Mouse (Mus musculus): Measurements from ENCODE around the gene Pak4.

Pak4 gene

GRCm38 (mm10) chr7:28591862-28592261 is 6.1 kb downstream of the Pak4 start:
- in situ Hi-C loops (cut with MboI; ENCODE audit: low sequenced_read_pairs), result no loop called here

- in situ Hi-C loops (cut with MboI; ENCODE audit: low sequenced_read_pairs), result no loop called here
These were observed 10.3 kb downstream of the Pak4 start for GRCm38 (mm10) chr7:28587644-28588043.

GRCm38 (mm10) chr7:28586663-28587411 is 11.1 kb downstream of the Pak4 start:
- in situ Hi-C loops (cut with MboI; ENCODE audit: low sequenced_read_pairs), result no loop called here

GRCm38 (mm10) chr7:28585001-28585400 is 13.0 kb downstream of the Pak4 start:
- in situ Hi-C loops (cut with MboI; ENCODE audit: low sequenced_read_pairs), result no loop called here

GRCm38 (mm10) chr7:28584468-28584867 is 13.5 kb downstream of the Pak4 start:
- in situ Hi-C loops (cut with MboI; ENCODE audit: low sequenced_read_pairs), result no loop called here

- in situ Hi-C loops (cut with MboI; ENCODE audit: low sequenced_read_pairs), result no loop called here
These were observed 14.2 kb downstream of the Pak4 start for GRCm38 (mm10) chr7:28583570-28584344.

- in situ Hi-C loops (cut with MboI; ENCODE audit: low sequenced_read_pairs), result no loop called here
These were observed 15.1 kb downstream of the Pak4 start for GRCm38 (mm10) chr7:28582841-28583240.

- in situ Hi-C loops (cut with MboI; ENCODE audit: low sequenced_read_pairs), result no loop called here
These were observed 16.3 kb downstream of the Pak4 start for GRCm38 (mm10) chr7:28581721-28582120.

GRCm38 (mm10) chr7:28579826-28580225 is 18.2 kb downstream of the Pak4 start:
- in situ Hi-C loops (cut with MboI; ENCODE audit: low sequenced_read_pairs), result no loop called here

- in situ Hi-C loops (cut with MboI; ENCODE audit: low sequenced_read_pairs), result no loop called here
These were observed 19.4 kb downstream of the Pak4 start for GRCm38 (mm10) chr7:28578543-28579053.

GRCm38 (mm10) chr7:28577826-28578542 is 20.0 kb downstream of the Pak4 start:
- in situ Hi-C loops (cut with MboI; ENCODE audit: low sequenced_read_pairs), result no loop called here

GRCm38 (mm10) chr7:28576271-28576914 is 21.6 kb downstream of the Pak4 start:
- in situ Hi-C loops (cut with MboI; ENCODE audit: low sequenced_read_pairs), result no loop called here

- in situ Hi-C loops (cut with MboI; ENCODE audit: low sequenced_read_pairs), result no loop called here
These were observed 22.4 kb downstream of the Pak4 start for GRCm38 (mm10) chr7:28575597-28575996.

- in situ Hi-C loops (cut with MboI; ENCODE audit: low sequenced_read_pairs), result no loop called here
These were observed 24.7 kb downstream of the Pak4 start for GRCm38 (mm10) chr7:28573236-28573635.

GRCm38 (mm10) chr7:28572689-28573088 is 25.3 kb downstream of the Pak4 start:
- in situ Hi-C loops (cut with MboI; ENCODE audit: low sequenced_read_pairs), result no loop called here

GRCm38 (mm10) chr7:28570982-28571682 is 26.9 kb downstream of the Pak4 start:
- in situ Hi-C loops (cut with MboI; ENCODE audit: low sequenced_read_pairs), result no loop called here

- in situ Hi-C loops (cut with MboI; ENCODE audit: low sequenced_read_pairs), result no loop called here
These were observed 27.5 kb downstream of the Pak4 start for GRCm38 (mm10) chr7:28570291-28570981.

- in situ Hi-C loops (cut with MboI; ENCODE audit: low sequenced_read_pairs), result no loop called here
These were observed 29.7 kb downstream of the Pak4 start for GRCm38 (mm10) chr7:28568253-28568652.

GRCm38 (mm10) chr7:28567539-28567938 is 30.4 kb downstream of the Pak4 start:
- in situ Hi-C loops (cut with MboI; ENCODE audit: low sequenced_read_pairs), result no loop called here

GRCm38 (mm10) chr7:28565407-28565806 is 32.6 kb downstream of the Pak4 start:
- in situ Hi-C loops (cut with MboI; ENCODE audit: low sequenced_read_pairs), result no loop called here

Data from CH12F3 (cell line).